Mouse (Mus musculus) midbrain, embryonic 15.5 days (tissue): ENCODE results near the gene Foxb2. TPM values are rescaled to one million over a fixed set of nuclear protein-coding genes. Genes with fewer than 3 reads are reported as not detected.
"Not testable (repeated sequence)": the region's sequence is repeated elsewhere in the genome, so short reads cannot be mapped to it uniquely, and the experiment has no call there.

Experiments
- ATAC-seq: fragments of 200-750 bp; cut with Nextera tagmentation; replicated peaks from 2 replicates; pipeline ENCODE4 v1.8.0; 2017; ENCODE audit warnings: moderate TSS enrichment
- H3K27ac ChIP-seq: fragments of 300-500 bp; sonication (generic); 2 replicates; pipeline ENCODE4 v1.5.1; 2015; ENCODE audit warnings: mild to moderate bottlenecking, inconsistent platforms
- H3K27me3 ChIP-seq: fragments of 300-500 bp; sonication (generic); replicated peaks from 2 replicates; pipeline ENCODE4 v1.6.1; 2015; ENCODE audit warnings: inconsistent platforms
- H3K36me3 ChIP-seq: fragments of 300-500 bp; sonication (generic); replicated peaks from 2 replicates; pipeline ENCODE4 v1.6.1; 2015; ENCODE audit warnings: inconsistent platforms
- H3K4me1 ChIP-seq: fragments of 300-500 bp; sonication (generic); 2 replicates; pipeline ENCODE4 v1.6.1; 2015; ENCODE audit warnings: inconsistent platforms
- H3K4me2 ChIP-seq: fragments of 300-500 bp; sonication (generic); 2 replicates; pipeline ENCODE4 v1.6.1; 2015; ENCODE audit warnings: inconsistent platforms, mild to moderate bottlenecking, moderate library complexity
- H3K4me3 ChIP-seq: fragments of 300-500 bp; sonication (generic); 2 replicates; pipeline ENCODE4 v1.5.1; 2015; ENCODE audit warnings: mild to moderate bottlenecking, inconsistent platforms
- H3K9ac ChIP-seq: fragments of 300-500 bp; sonication (generic); 2 replicates; pipeline ENCODE4 v1.6.1; 2015; ENCODE audit warnings: mild to moderate bottlenecking, inconsistent platforms
- H3K9me3 ChIP-seq: fragments of 300-500 bp; sonication (generic); 2 replicates; pipeline ENCODE4 v1.6.1; 2016; ENCODE audit warnings: inconsistent platforms
- WGBS: fragments of 180-500 bp; shearing (Covaris S2); methylation state at CpG from one replicate; pipeline ENCODE4 v1.1.7; 2015; ENCODE audit warnings: mixed read lengths; 5-methylcytosine and 5-hydroxymethylcytosine counted together
- polyA plus RNA-seq: library from polyadenylated mRNA; unstranded; fragments of >200 nt; fragmentation: Nextera tagmentation; extraction: Ambion mirVana; gene quantifications from 2 replicates; pipeline ENCODE4 v1.2.1, GENCODE M21; 2015

Foxb2 gene
- polyA plus RNA-seq, 1 experiment from 2014 or later: 0.84 TPM

- no peak for ATAC-seq
- Histone ChIP-seq H3K4me1 (peaks cover 39% of the 10 kb centered on the region), H3K36me3 (no peaks in the 10 kb centered on the region), H3K27me3 (peaks cover 61% of the 10 kb centered on the region), H3K27ac (no peak overlapping the region), H3K9me3 (no peaks in the 10 kb centered on the region), H3K4me3 (no peak overlapping the region), H3K9ac (no peak overlapping the region), H3K4me2 (no peak overlapping the region)
- 1% methylated on average over 28 of the region's 28 CpGs for WGBS
These were observed 3.0 kb downstream of the Foxb2 start for GRCm38 (mm10) chr19:16870501-16871191.

- H3K4me3 ChIP-seq: no peak overlapping the region
- no peaks in the 10 kb centered on the region for H3K36me3 ChIP-seq
- 31% methylated on average over 5 of the region's 5 CpGs for WGBS
- H3K4me1 ChIP-seq: peaks cover 25% of the 10 kb centered on the region
- ATAC-seq: no peak
- H3K27me3 ChIP-seq: peaks cover 43% of the 10 kb centered on the region
- H3K9me3 ChIP-seq: no peaks in the 10 kb centered on the region
- no peak overlapping the region for H3K9ac ChIP-seq
- no peak overlapping the region for H3K4me2 ChIP-seq
- no peak overlapping the region for H3K27ac ChIP-seq
These were observed 5.1 kb downstream of the Foxb2 start for GRCm38 (mm10) chr19:16868534-16868933.

GRCm38 (mm10) chr19:16858646-16859045, 15.0 kb downstream of the Foxb2 start:
- Histone ChIP-seq H3K4me1 (0 out of 2 replicates have a peak, but pooled peaks cover 2% of the 10 kb centered on the region), H3K9ac (no peak overlapping the region), H3K27me3 (no peaks in the 10 kb centered on the region), H3K4me2 (no peak overlapping the region), H3K4me3 (no peak overlapping the region), H3K36me3 (no peaks in the 10 kb centered on the region), H3K9me3 (no peaks in the 10 kb centered on the region), H3K27ac (no peak overlapping the region)
- ATAC-seq: no peak
- 28% methylated on average over 4 of the region's 4 CpGs for WGBS

GRCm38 (mm10) chr19:16856752-16857151, 16.9 kb downstream of the Foxb2 start:
- ATAC-seq: no peak
- no peak overlapping the region for H3K27ac ChIP-seq
- no peak overlapping the region for H3K9ac ChIP-seq
- no peak overlapping the region for H3K4me3 ChIP-seq
- no peak overlapping the region for H3K4me2 ChIP-seq
- no peaks in the 10 kb centered on the region for H3K9me3 ChIP-seq
- H3K36me3 ChIP-seq: no peaks in the 10 kb centered on the region
- 79% methylated on average over 5 of the region's 5 CpGs for WGBS
- 0 out of 2 replicates have a peak, but pooled peaks cover 2% of the 10 kb centered on the region for H3K4me1 ChIP-seq
- H3K27me3 ChIP-seq: no peaks in the 10 kb centered on the region

GRCm38 (mm10) chr19:16844091-16844490, 29.5 kb downstream of the Foxb2 start:
- H3K4me1 ChIP-seq, H3K4me2 ChIP-seq, H3K27ac ChIP-seq, H3K27me3 ChIP-seq, H3K4me3 ChIP-seq, H3K36me3 ChIP-seq, H3K9ac ChIP-seq, H3K9me3 ChIP-seq, ATAC-seq: not testable (repeated sequence)
- WGBS: 83% methylated on average over 2 of the region's 2 CpGs

GRCm38 (mm10) chr19:16841516-16842249, 31.9 kb downstream of the Foxb2 start:
- Histone ChIP-seq H3K4me1 (peaks cover 4% of the 10 kb centered on the region; the same call in 1 of the 2 replicates), H3K36me3 (no peaks in the 10 kb centered on the region), H3K9ac (no peak overlapping the region), H3K4me3 (no peak overlapping the region), H3K27ac (no peak overlapping the region), H3K4me2 (no peak overlapping the region), H3K27me3 (no peaks in the 10 kb centered on the region), H3K9me3 (no peaks in the 10 kb centered on the region)
- no peak for ATAC-seq
- WGBS: 8% methylated on average over 9 of the region's 9 CpGs

- Histone ChIP-seq H3K27ac (no peak overlapping the region), H3K4me2 (no peak overlapping the region), H3K36me3 (no peaks in the 10 kb centered on the region), H3K9me3 (no peaks in the 10 kb centered on the region), H3K4me1 (peaks cover 4% of the 10 kb centered on the region; the same call in 1 of the 2 replicates), H3K4me3 (no peak overlapping the region), H3K27me3 (no peaks in the 10 kb centered on the region), H3K9ac (no peak overlapping the region)
- WGBS: 58% methylated on average over 8 of the region's 8 CpGs
- ATAC-seq: no peak
These were observed 32.6 kb downstream of the Foxb2 start for GRCm38 (mm10) chr19:16841001-16841400.

- Histone ChIP-seq H3K9ac (no peak overlapping the region), H3K27ac (no peak overlapping the region), H3K4me3 (no peak overlapping the region), H3K9me3 (no peaks in the 10 kb centered on the region), H3K27me3 (no peaks in the 10 kb centered on the region), H3K36me3 (no peaks in the 10 kb centered on the region), H3K4me1 (no peaks in the 10 kb centered on the region), H3K4me2 (no peak overlapping the region)
- ATAC-seq: no peak
- WGBS: 84% methylated on average over 5 of the region's 5 CpGs
These were observed 45.9 kb downstream of the Foxb2 start for GRCm38 (mm10) chr19:16827657-16828056.

GRCm38 (mm10) chr19:16825228-16825627, 48.4 kb downstream of the Foxb2 start:
- WGBS: 66% methylated on average over 5 of the region's 5 CpGs
- ATAC-seq: no peak
- Histone ChIP-seq H3K27me3 (no peaks in the 10 kb centered on the region), H3K9ac (no peak overlapping the region), H3K4me3 (no peak overlapping the region), H3K4me1 (no peaks in the 10 kb centered on the region), H3K36me3 (no peaks in the 10 kb centered on the region), H3K4me2 (no peak overlapping the region), H3K9me3 (no peaks in the 10 kb centered on the region), H3K27ac (no peak overlapping the region)

Other genes starting within 250 kb of the Foxb2 start
- 8.6 and 11.0 TPM in 2 replicates for gene Vps13a, start 92.9 kb downstream of the Foxb2 start, polyA plus RNA-seq
- 6.6 and 6.9 TPM in 2 replicates for gene Prune2, start 82.3 kb upstream of the Foxb2 start, polyA plus RNA-seq